Mouse (Mus musculus) cortical plate, adult 2 months (tissue): ENCODE measurements around the gene Fbxl8.
"Not testable (repeated sequence)": the region's sequence is repeated elsewhere in the genome, so short reads cannot be mapped to it uniquely, and the experiment has no call there.

Experiments
- CTCF ChIP-seq: fragments of 200-500 bp; IDR thresholded peaks from 2 replicates; pipeline ENCODE4 v1.5.1; 2011; ENCODE audit warnings: mild to moderate bottlenecking, control low read depth, low read length; ENCODE audit not compliant: insufficient read depth; ENCODE audit errors: extremely low read depth
- POLR2A ChIP-seq: fragments of 200-500 bp; IDR thresholded peaks from 2 replicates; pipeline ENCODE4 v1.6.1; 2011; ENCODE audit warnings: mild to moderate bottlenecking, low read length, control low read depth; ENCODE audit not compliant: insufficient read depth; ENCODE audit errors: extremely low read depth

GRCm38 (mm10) chr8:105232321-105232693 lies 32.1 kb upstream of the Fbxl8 start:
- not testable (repeated sequence) for TF ChIP-seq CTCF, POLR2A
